In the genomic region with DNA sequence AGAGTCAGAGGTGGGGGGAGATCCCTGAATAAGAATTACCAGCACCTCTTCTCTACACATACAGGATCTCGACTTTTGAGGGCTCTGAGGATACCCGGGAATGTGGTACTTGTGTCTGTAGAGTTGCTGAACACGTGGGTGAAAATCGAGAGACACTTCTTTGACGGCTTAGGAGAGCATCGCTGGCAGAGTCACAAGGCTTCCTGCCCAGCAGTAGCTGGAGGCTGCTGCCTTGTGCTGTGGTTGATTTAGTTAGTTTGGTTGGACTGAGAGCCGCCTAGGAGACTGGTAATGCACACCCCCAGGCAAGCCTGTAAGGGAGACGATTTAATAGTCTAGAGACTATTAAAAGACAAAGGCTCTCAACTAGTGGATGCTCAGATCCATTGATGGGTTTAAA, we compare ENCODE assay signal across 17 mouse cellular contexts.
"Had no signal": no experiment of that assay in that cellular context is flagged by ENCODE, and none has a peak within 500 bp of the region (broad histone marks: within the 10 kb centered on the region; RNA-seq: fewer than 3 reads in every experiment).

No protein-coding gene starts in this region.

- ATAC-seq: hindbrain, embryonic 16.5 days; inflammation-experienced regulatory T-cells, adult 6 months; intestine, embryonic 15.5 days; intestine, postnatal 0 days had no signal

- DNase-seq: gastrocnemius, adult 2 months; gastrocnemius, postnatal 10 days; gastrocnemius, postnatal 25 days; heart, adult 18-20 months; heart, postnatal 10 days; heart, postnatal 4 days; kidney, adult 18-20 months; kidney, adult 8-10 months; kidney, postnatal 14 days; kidney, postnatal 36 days; layer of hippocampus, adult 9-11 months; layer of hippocampus, postnatal 36 days; left cerebral cortex, postnatal 4 days had no signal
